Mouse (Mus musculus): Measurements from ENCODE around the gene Sytl3.
"Not testable (repeated sequence)": the region's sequence is repeated elsewhere in the genome, so short reads cannot be mapped to it uniquely, and the experiment has no call there.

GRCm38 (mm10) chr17:6678063-6678462 lies 19.2 kb downstream of the Sytl3 start:
- TF ChIP-seq CTCF (IDR thresholded peaks at IDR 0.05; ENCODE audit: borderline replicate concordance, extremely low read depth, insufficient read depth, insufficient read length); POLR2A (IDR thresholded peaks at IDR 0.05; ENCODE audit: borderline replicate concordance, extremely low read depth, insufficient read depth, insufficient read length, poor library complexity, severe bottlenecking): not testable (repeated sequence)

Data from brain, embryonic 14.5 days (tissue).